Mouse (Mus musculus): ENCODE measurements at regions not wholly inside any gene's neighbourhood (a gene's known extent, or its start where the extent isn't known, plus 50 kb on each side); places are given as distances from the start of the nearest gene placed in this dataset.

DNA sequence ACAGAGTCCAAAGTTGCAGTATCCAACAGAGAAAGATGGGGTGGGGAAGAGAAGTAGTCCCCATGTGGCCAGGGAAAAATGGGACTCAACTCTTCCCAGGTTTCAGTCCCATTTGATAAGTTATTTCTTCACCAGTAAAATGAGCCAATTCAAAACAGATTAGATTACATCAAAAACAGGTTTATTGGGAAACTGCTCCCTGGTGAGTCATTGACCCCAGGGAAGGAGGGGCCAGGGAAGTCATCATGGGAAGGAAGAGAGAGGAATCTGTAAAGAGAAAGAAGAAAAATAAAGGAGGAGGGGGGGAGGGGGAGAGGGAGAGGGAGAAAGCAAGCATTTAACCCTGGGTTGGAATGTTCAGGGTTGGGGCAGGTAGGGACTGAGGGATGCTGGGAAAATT lies 426.4 kb upstream of the Zfp960 start:
- Histone ChIP-seq H3K9ac (ENCODE audit: control insufficient read depth, low read depth, low read length, poor library complexity, severe bottlenecking) (no peak overlapping the region), H3K36me3 (ENCODE audit: control insufficient read depth in 1 of 2, insufficient read depth in 2 of 2, low read length in 2 of 2) (no peaks in the 10 kb centered on the region), H3K27ac (ENCODE audit: control insufficient read depth, low read depth, low read length) (no peak overlapping the region), H3K27me3 (ENCODE audit: control insufficient read depth in 1 of 2, insufficient read depth in 2 of 2, low read length in 2 of 2) (no peaks in the 10 kb centered on the region), H3K9me3 (replicated peaks; ENCODE audit: insufficient read depth, low read length) (no peaks in the 10 kb centered on the region), H3K79me2 (ENCODE audit: control insufficient read depth, insufficient read depth, low read length, poor library complexity) (no peaks in the 10 kb centered on the region), H3K4me1 (ENCODE audit: control insufficient read depth in 1 of 2, insufficient read depth in 2 of 2, low read length in 2 of 2) (no peaks in the 10 kb centered on the region), H3K4me3 (ENCODE audit: control insufficient read depth in 1 of 2, insufficient read depth in 1 of 2, low read depth in 2 of 2, low read length in 2 of 2) (no peak overlapping the region)
- DNase-seq (ENCODE audit: low read depth, low spot score) = no peak
- TF ChIP-seq GATA1 (IDR thresholded peaks at IDR 0.05; ENCODE audit: low read depth, low read length) = no peak
- no peak for TF ChIP-seq E2F4 (IDR thresholded peaks at IDR 0.05; ENCODE audit: borderline replicate concordance, low read depth, low read length)
- no peak for TF ChIP-seq NELFE (IDR thresholded peaks at IDR 0.05; ENCODE audit: low read depth, low read length)
- TF ChIP-seq JUND (IDR thresholded peaks at IDR 0.05; ENCODE audit: low read depth, low read length) = no peak
- TF ChIP-seq GABPA (IDR thresholded peaks at IDR 0.05; ENCODE audit: low read depth, low read length) = no peak
- no peak for TF ChIP-seq RAD21 (IDR thresholded peaks at IDR 0.05; ENCODE audit: low read depth, low read length)
- no peak for TF ChIP-seq ZC3H11A (IDR thresholded peaks at IDR 0.05; ENCODE audit: low read depth, low read length)
- TF ChIP-seq USF2 (IDR thresholded peaks at IDR 0.05; ENCODE audit: borderline replicate concordance in 1 of 2, insufficient read depth in 1 of 2, low read depth in 1 of 2, low read length in 2 of 2) = no peak
- TF ChIP-seq CHD2 (IDR thresholded peaks at IDR 0.05; ENCODE audit: low read length) = no peak
- no peak for TF ChIP-seq UBTF (IDR thresholded peaks at IDR 0.05; ENCODE audit: borderline replicate concordance, insufficient read depth, low read depth, low read length)
- TF ChIP-seq TBP (IDR thresholded peaks at IDR 0.05; ENCODE audit: low read depth, low read length) = no peak
- no peak for TF ChIP-seq ZKSCAN1 (IDR thresholded peaks at IDR 0.05; ENCODE audit: low read depth, low read length)
- no peak for TF ChIP-seq MAZ (IDR thresholded peaks at IDR 0.05; ENCODE audit: low read depth, low read length)
- no peak for TF ChIP-seq ELF1 (IDR thresholded peaks at IDR 0.05; ENCODE audit: low read depth, low read length)
- TF ChIP-seq MYC (IDR thresholded peaks at IDR 0.05; ENCODE audit: low read depth, low read length) = no peak
- no peak for TF ChIP-seq TCF12 (IDR thresholded peaks at IDR 0.05; ENCODE audit: low read depth, low read length)
- TF ChIP-seq HCFC1 (IDR thresholded peaks at IDR 0.05; ENCODE audit: low read depth, low read length) = no peak
- no peak for TF ChIP-seq ETS1 (IDR thresholded peaks at IDR 0.05; ENCODE audit: low read depth, low read length)
- no peak for TF ChIP-seq USF1 (IDR thresholded peaks at IDR 0.05; ENCODE audit: low read depth, low read length)
- no peak for TF ChIP-seq POLR2AphosphoS2 (IDR thresholded peaks at IDR 0.05; ENCODE audit: low read length)

DNA sequence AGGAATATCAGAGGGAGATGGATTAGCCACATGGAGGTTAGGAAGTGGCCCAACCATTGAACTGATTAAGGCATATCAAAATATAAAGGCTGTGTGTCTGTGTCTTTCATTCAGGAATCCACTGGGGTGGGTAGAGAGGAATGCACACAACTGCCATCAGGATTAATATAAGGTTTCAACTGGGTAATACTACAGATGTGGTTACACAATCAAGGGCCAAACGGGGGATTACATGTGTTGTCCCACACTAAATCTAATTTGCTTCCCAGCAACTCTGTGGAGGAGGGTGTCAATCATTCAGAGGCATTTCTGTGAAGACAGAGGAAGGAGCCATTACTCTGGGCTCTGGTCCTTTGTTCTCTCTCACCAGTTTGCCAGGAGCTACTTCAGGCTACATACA lies 416.0 kb upstream of the Zfp960 start:
- no peaks in the 10 kb centered on the region for H3K9me3 ChIP-seq (replicated peaks; ENCODE audit: insufficient read depth, low read length)
- H3K4me1 ChIP-seq (ENCODE audit: control insufficient read depth in 1 of 2, insufficient read depth in 2 of 2, low read length in 2 of 2) = no peaks in the 10 kb centered on the region
- no peak overlapping the region for H3K4me3 ChIP-seq (ENCODE audit: control insufficient read depth in 1 of 2, insufficient read depth in 1 of 2, low read depth in 2 of 2, low read length in 2 of 2)
- H3K79me2 ChIP-seq (ENCODE audit: control insufficient read depth, insufficient read depth, low read length, poor library complexity) = no peaks in the 10 kb centered on the region
- no peak overlapping the region for H3K27ac ChIP-seq (ENCODE audit: control insufficient read depth, low read depth, low read length)
- no peaks in the 10 kb centered on the region for H3K27me3 ChIP-seq (ENCODE audit: control insufficient read depth in 1 of 2, insufficient read depth in 2 of 2, low read length in 2 of 2)
- no peak for DNase-seq (ENCODE audit: low read depth, low spot score)
- no peak for TF ChIP-seq SIN3A (IDR thresholded peaks at IDR 0.05; ENCODE audit: low read length)
- no peak for TF ChIP-seq CHD2 (IDR thresholded peaks at IDR 0.05; ENCODE audit: low read length)
- TF ChIP-seq MYB (IDR thresholded peaks at IDR 0.05; ENCODE audit: low read depth, low read length) = no peak
- TF ChIP-seq RCOR1 (IDR thresholded peaks at IDR 0.05; ENCODE audit: low read depth, low read length) = no peak
- no peak for TF ChIP-seq BHLHE40 (IDR thresholded peaks at IDR 0.05; ENCODE audit: borderline replicate concordance, low read depth, low read length)
- TF ChIP-seq MAZ (IDR thresholded peaks at IDR 0.05; ENCODE audit: low read depth, low read length) = no peak
- no peak for TF ChIP-seq TAL1 (IDR thresholded peaks at IDR 0.05; ENCODE audit: low read length)
- H3K9ac ChIP-seq (ENCODE audit: control insufficient read depth, low read depth, low read length, poor library complexity, severe bottlenecking) = no peak overlapping the region
- H3K36me3 ChIP-seq (ENCODE audit: control insufficient read depth in 1 of 2, insufficient read depth in 2 of 2, low read length in 2 of 2) = no peaks in the 10 kb centered on the region

All from MEL (cell line).